Mouse (Mus musculus) neural tube, embryonic 14.5 days (tissue): ENCODE measurements around the gene Gm5741. TPM values are rescaled to one million over a fixed set of nuclear protein-coding genes. Genes with fewer than 3 reads are reported as not detected.

Experiments
- ATAC-seq: fragments of 200-750 bp; cut with Nextera tagmentation; 2 replicates; pipeline ENCODE4 v1.8.0; 2017; ENCODE audit warnings: low read depth, mild to moderate bottlenecking, moderate TSS enrichment, moderate library complexity
- H3K27ac ChIP-seq: fragments of 300-500 bp; sonication (generic); 2 replicates; pipeline ENCODE4 v1.5.1; 2014; ENCODE audit warnings: low read depth, mild to moderate bottlenecking, control low read depth, low read length, moderate library complexity, mixed read lengths
- H3K27me3 ChIP-seq: fragments of 300-500 bp; sonication (generic); 2 replicates; pipeline ENCODE4 v1.6.1; 2014; ENCODE audit warnings: low read length; ENCODE audit not compliant: control insufficient read depth, insufficient read depth
- H3K36me3 ChIP-seq: fragments of 300-500 bp; sonication (generic); 2 replicates; pipeline ENCODE4 v1.6.1; 2014; ENCODE audit warnings: low read length, mixed read lengths; ENCODE audit not compliant: control insufficient read depth, insufficient read depth
- H3K4me1 ChIP-seq: fragments of 300-500 bp; sonication (generic); 2 replicates; pipeline ENCODE4 v1.6.1; 2014; ENCODE audit warnings: low read length; ENCODE audit not compliant: control insufficient read depth, insufficient read depth
- H3K4me2 ChIP-seq: fragments of 300-500 bp; sonication (generic); 2 replicates; pipeline ENCODE4 v1.6.1; 2014; ENCODE audit warnings: mild to moderate bottlenecking, low read depth, low read length, control low read depth
- H3K4me3 ChIP-seq: fragments of 300-500 bp; sonication (generic); 2 replicates; pipeline ENCODE4 v1.5.1; 2014; ENCODE audit warnings: low read depth, low read length, control low read depth, mixed read lengths
- H3K9ac ChIP-seq: fragments of 300-500 bp; sonication (generic); replicated peaks from 2 replicates; pipeline ENCODE4 v1.6.1; 2014; ENCODE audit warnings: low read depth, mild to moderate bottlenecking, control low read depth, low read length, mixed read lengths
- H3K9me3 ChIP-seq: fragments of 300-500 bp; sonication (generic); 2 replicates; pipeline ENCODE4 v1.6.1; 2016; ENCODE audit warnings: low read length; ENCODE audit not compliant: control insufficient read depth
- WGBS: fragments of 180-500 bp; shearing (Covaris S2); extraction: QIAGEN DNeasy Blood & Tissue Kit; methylation state at CpG from one replicate; pipeline ENCODE4 v1.1.7; 2014; 5-methylcytosine and 5-hydroxymethylcytosine counted together
- polyA plus RNA-seq: library from polyadenylated mRNA; unstranded; fragments of >200 nt; fragmentation: Nextera tagmentation; extraction: Ambion mirVana; gene quantifications from 2 replicates; pipeline ENCODE4 v1.2.1, GENCODE M21; 2014

Gm5741 gene
- 1.4 TPM in 1 of 2 replicates, not detected in the other for polyA plus RNA-seq

- peaks cover 28% of the 10 kb centered on the region for H3K36me3 ChIP-seq
- no peak for ATAC-seq
- no peak within 1 kb of the TSS for H3K4me2 ChIP-seq
- H3K27ac ChIP-seq, result no peak within 1 kb of the TSS
- no peak within 1 kb of the TSS for H3K4me3 ChIP-seq
- H3K4me1 ChIP-seq, result peaks cover 11% of the 10 kb centered on the region; the same call in 1 of the 2 replicates
- no peak within 1 kb of the TSS for H3K9ac ChIP-seq
- H3K27me3 ChIP-seq, result no peaks in the 10 kb centered on the region
- no peaks in the 10 kb centered on the region for H3K9me3 ChIP-seq
These were observed at the start of gene Gm5741 for GRCm38 (mm10) chr8:85067982-85068381. Gene Gm5741, minus strand, starts transcription at chr8:85067982.

GRCm38 (mm10) chr8:85116984-85117383, 49.2 kb upstream of the Gm5741 start:
- WGBS, result 93% methylated on average over 7 of the region's 7 CpGs
- H3K4me1 ChIP-seq, result no peaks in the 10 kb centered on the region

GRCm38 (mm10) chr8:85115501-85115900, 47.7 kb upstream of the Gm5741 start:
- Histone ChIP-seq H3K4me2 (no peak overlapping the region), H3K27me3 (no peaks in the 10 kb centered on the region)
- WGBS, result 78% methylated on average over 4 of the region's 4 CpGs

More at GRCm38 (mm10) chr8:85116984-85117383, 49.2 kb upstream of the Gm5741 start:
- no peak for ATAC-seq
- Histone ChIP-seq H3K4me3 (no peak overlapping the region), H3K27me3 (no peaks in the 10 kb centered on the region), H3K9ac (no peak overlapping the region), H3K9me3 (no peaks in the 10 kb centered on the region), H3K36me3 (no peaks in the 10 kb centered on the region), H3K27ac (no peak overlapping the region), H3K4me2 (no peak overlapping the region)

GRCm38 (mm10) chr8:85113241-85113640, 45.5 kb upstream of the Gm5741 start:
- no peak for ATAC-seq

More at GRCm38 (mm10) chr8:85115501-85115900, 47.7 kb upstream of the Gm5741 start:
- H3K4me3 ChIP-seq, result no peak overlapping the region
- no peaks in the 10 kb centered on the region for H3K9me3 ChIP-seq
- peaks cover 8% of the 10 kb centered on the region; the same call in 1 of the 2 replicates for H3K36me3 ChIP-seq
- no peak for ATAC-seq
- no peaks in the 10 kb centered on the region for H3K4me1 ChIP-seq
- H3K27ac ChIP-seq, result no peak overlapping the region
- no peak overlapping the region for H3K9ac ChIP-seq

GRCm38 (mm10) chr8:85100076-85100665, 32.4 kb upstream of the Gm5741 start:
- WGBS, result 83% methylated on average over 4 of the region's 4 CpGs
- H3K4me3 ChIP-seq, result no peak overlapping the region
- no peak for ATAC-seq
- H3K9ac ChIP-seq, result no peak overlapping the region
- no peak overlapping the region for H3K4me2 ChIP-seq
- no peaks in the 10 kb centered on the region for H3K4me1 ChIP-seq
- H3K27me3 ChIP-seq, result no peaks in the 10 kb centered on the region
- no peak overlapping the region for H3K27ac ChIP-seq
- H3K36me3 ChIP-seq, result 0 out of 2 replicates have a peak, but pooled peaks cover 5% of the 10 kb centered on the region
- H3K9me3 ChIP-seq, result no peaks in the 10 kb centered on the region

More at GRCm38 (mm10) chr8:85113241-85113640, 45.5 kb upstream of the Gm5741 start:
- no peaks in the 10 kb centered on the region for H3K9me3 ChIP-seq
- no peak overlapping the region for H3K27ac ChIP-seq
- no peak overlapping the region for H3K4me2 ChIP-seq
- H3K4me1 ChIP-seq, result no peaks in the 10 kb centered on the region
- WGBS, result 93% methylated on average over 10 of the region's 10 CpGs
- no peak overlapping the region for H3K4me3 ChIP-seq
- no peak overlapping the region for H3K9ac ChIP-seq
- peaks cover 19% of the 10 kb centered on the region; the same call in 1 of the 2 replicates for H3K36me3 ChIP-seq
- no peaks in the 10 kb centered on the region for H3K27me3 ChIP-seq

- 89% methylated on average over 4 of the region's 4 CpGs for WGBS
- ATAC-seq, result no peak
- Histone ChIP-seq H3K9ac (no peak overlapping the region), H3K27ac (no peak overlapping the region), H3K4me2 (no peak overlapping the region), H3K4me1 (no peaks in the 10 kb centered on the region), H3K4me3 (no peak overlapping the region), H3K27me3 (no peaks in the 10 kb centered on the region), H3K9me3 (no peaks in the 10 kb centered on the region), H3K36me3 (0 out of 2 replicates have a peak, but pooled peaks cover 9% of the 10 kb centered on the region)
These were observed 29.1 kb upstream of the Gm5741 start for GRCm38 (mm10) chr8:85096850-85097249.

- no peak overlapping the region for H3K4me3 ChIP-seq
- no peak for ATAC-seq
- H3K4me1 ChIP-seq, result no peaks in the 10 kb centered on the region
- no peaks in the 10 kb centered on the region for H3K27me3 ChIP-seq
- H3K27ac ChIP-seq, result no peak overlapping the region
- no peak overlapping the region for H3K9ac ChIP-seq
- no peaks in the 10 kb centered on the region for H3K9me3 ChIP-seq
- H3K4me2 ChIP-seq, result no peak overlapping the region
- WGBS, result 95% methylated on average over 16 of the region's 16 CpGs
- H3K36me3 ChIP-seq, result 0 out of 2 replicates have a peak, but pooled peaks cover 9% of the 10 kb centered on the region
These were observed 28.4 kb upstream of the Gm5741 start for GRCm38 (mm10) chr8:85096196-85096595.

- H3K4me3 ChIP-seq, result no peak overlapping the region
- no peaks in the 10 kb centered on the region for H3K9me3 ChIP-seq
- H3K27me3 ChIP-seq, result no peaks in the 10 kb centered on the region
- 0 out of 2 replicates have a peak, but pooled peaks cover 9% of the 10 kb centered on the region for H3K36me3 ChIP-seq
- no peak overlapping the region for H3K4me2 ChIP-seq
- ATAC-seq, result no peak
- 98% methylated on average over 7 of the region's 7 CpGs for WGBS
- no peak overlapping the region for H3K27ac ChIP-seq
- no peaks in the 10 kb centered on the region for H3K4me1 ChIP-seq
- no peak overlapping the region for H3K9ac ChIP-seq
These were observed 27.8 kb upstream of the Gm5741 start for GRCm38 (mm10) chr8:85095566-85095965.

GRCm38 (mm10) chr8:85095051-85095450, 27.3 kb upstream of the Gm5741 start:
- Histone ChIP-seq H3K27ac (no peak overlapping the region), H3K4me1 (no peaks in the 10 kb centered on the region), H3K36me3 (0 out of 2 replicates have a peak, but pooled peaks cover 9% of the 10 kb centered on the region), H3K4me3 (no peak overlapping the region), H3K9me3 (no peaks in the 10 kb centered on the region), H3K27me3 (no peaks in the 10 kb centered on the region), H3K4me2 (no peak overlapping the region), H3K9ac (no peak overlapping the region)
- ATAC-seq, result no peak
- 97% methylated on average over 13 of the region's 13 CpGs for WGBS
